Mouse (Mus musculus) intestine, embryonic 15.5 days (tissue): ENCODE data around the gene Myh3. TPM values are rescaled to one million over a fixed set of nuclear protein-coding genes. Genes with fewer than 3 reads are reported as not detected.

Experiments
- ATAC-seq: fragments of 200-750 bp; cut with Nextera tagmentation; 2 replicates; pipeline ENCODE4 v1.8.0; 2017; ENCODE audit warnings: moderate TSS enrichment, moderate library complexity
- H3K27ac ChIP-seq: fragments of 300-500 bp; sonication (generic); 2 replicates; pipeline ENCODE4 v1.5.1; 2015; ENCODE audit warnings: mild to moderate bottlenecking, inconsistent platforms
- H3K27me3 ChIP-seq: fragments of 300-500 bp; sonication (generic); replicated peaks from 2 replicates; pipeline ENCODE4 v1.6.1; 2015; ENCODE audit warnings: inconsistent platforms
- H3K36me3 ChIP-seq: fragments of 300-500 bp; sonication (generic); 2 replicates; pipeline ENCODE4 v1.6.1; 2015; ENCODE audit warnings: inconsistent platforms
- H3K4me1 ChIP-seq: fragments of 300-500 bp; sonication (generic); replicated peaks from 2 replicates; pipeline ENCODE4 v1.6.1; 2015; ENCODE audit warnings: inconsistent platforms
- H3K4me2 ChIP-seq: fragments of 300-500 bp; sonication (generic); replicated peaks from 2 replicates; pipeline ENCODE4 v1.6.1; 2015; ENCODE audit warnings: mild to moderate bottlenecking, inconsistent platforms
- H3K4me3 ChIP-seq: fragments of 300-500 bp; sonication (generic); replicated peaks from 2 replicates; pipeline ENCODE4 v1.5.1; 2015; ENCODE audit warnings: inconsistent platforms
- H3K9ac ChIP-seq: fragments of 300-500 bp; sonication (generic); 2 replicates; pipeline ENCODE4 v1.6.1; 2015; ENCODE audit warnings: inconsistent platforms
- H3K9me3 ChIP-seq: fragments of 300-500 bp; sonication (generic); 2 replicates; pipeline ENCODE4 v1.6.1; 2016; ENCODE audit warnings: inconsistent platforms
- WGBS: fragments of 180-500 bp; shearing (Covaris S2); methylation state at CpG from one replicate; pipeline ENCODE4 v1.1.7; 2015; 5-methylcytosine and 5-hydroxymethylcytosine counted together
- polyA plus RNA-seq: library from polyadenylated mRNA; unstranded; fragments of >200 nt; fragmentation: Nextera tagmentation; extraction: Ambion mirVana; gene quantifications from 2 replicates; pipeline ENCODE4 v1.2.1, GENCODE M21; 2015

Myh3 gene
- polyA plus RNA-seq, 1 experiment from 2014 or later = 1.2 TPM

GRCm38 (mm10) chr11:67049256-67049655, 28.8 kb upstream of the Myh3 start:
- WGBS = 97% methylated on average over 3 of the region's 3 CpGs
- Histone ChIP-seq H3K9ac (no peak overlapping the region), H3K4me2 (no peak overlapping the region), H3K4me3 (no peak overlapping the region), H3K36me3 (no peaks in the 10 kb centered on the region), H3K9me3 (no peaks in the 10 kb centered on the region), H3K27ac (no peak overlapping the region), H3K4me1 (peaks cover 8% of the 10 kb centered on the region; the same call in 1 of the 2 replicates), H3K27me3 (no peaks in the 10 kb centered on the region)
- ATAC-seq = no peak

GRCm38 (mm10) chr11:67051676-67052320, 26.3 kb upstream of the Myh3 start:
- ATAC-seq = peak; percentile 75
- 8% methylated on average over 16 of the region's 16 CpGs for WGBS

GRCm38 (mm10) chr11:67052321-67052952, 25.7 kb upstream of the Myh3 start, which contains the start of the genes Adprm and Sco1:
TSS of gene Adprm (minus strand) at chr11:67052594.
TSS of gene Sco1 (plus strand) at chr11:67052670.
- peak within 1 kb of the TSS; percentile 94 for H3K9ac ChIP-seq
- H3K27ac ChIP-seq = peak within 1 kb of the TSS; percentile 76
- under 1% methylated on average over 50 of the region's 50 CpGs for WGBS
- H3K4me2 ChIP-seq = peak within 1 kb of the TSS; percentile 63
- peaks cover 8% of the 10 kb centered on the region for H3K36me3 ChIP-seq
- H3K27me3 ChIP-seq = no peaks in the 10 kb centered on the region
- peak within 1 kb of the TSS; percentile 99 for H3K4me3 ChIP-seq
- peak; percentile 96 for ATAC-seq
- H3K4me1 ChIP-seq = peaks cover 8% of the 10 kb centered on the region; the same call in 1 of the 2 replicates
- no peaks in the 10 kb centered on the region for H3K9me3 ChIP-seq

More at GRCm38 (mm10) chr11:67051676-67052320, 26.3 kb upstream of the Myh3 start:
- Histone ChIP-seq H3K9me3 (no peaks in the 10 kb centered on the region), H3K36me3 (peaks cover 5% of the 10 kb centered on the region; the same call in 1 of the 2 replicates), H3K4me3 (peak overlapping the region; percentile 99), H3K4me2 (peak overlapping the region; percentile 63), H3K9ac (peak overlapping the region; percentile 94), H3K27ac (peak overlapping the region; percentile 76), H3K27me3 (no peaks in the 10 kb centered on the region), H3K4me1 (peaks cover 8% of the 10 kb centered on the region; the same call in 1 of the 2 replicates)

- no peak overlapping the region for H3K4me3 ChIP-seq
- H3K9me3 ChIP-seq = no peaks in the 10 kb centered on the region
- no peak overlapping the region for H3K4me2 ChIP-seq
- no peak overlapping the region for H3K9ac ChIP-seq
- no peak overlapping the region for H3K27ac ChIP-seq
- ATAC-seq = no peak
- WGBS = 89% methylated on average over 8 of the region's 8 CpGs
- H3K36me3 ChIP-seq = peaks cover 19% of the 10 kb centered on the region
- peaks cover 8% of the 10 kb centered on the region; the same call in 1 of the 2 replicates for H3K4me1 ChIP-seq
- no peaks in the 10 kb centered on the region for H3K27me3 ChIP-seq
Measured at GRCm38 (mm10) chr11:67054754-67055365, 23.2 kb upstream of the Myh3 start.

GRCm38 (mm10) chr11:67061311-67061710, 16.8 kb upstream of the Myh3 start:
- H3K9me3 ChIP-seq = no peaks in the 10 kb centered on the region
- H3K27ac ChIP-seq = no peak overlapping the region
- no peaks in the 10 kb centered on the region for H3K27me3 ChIP-seq
- no peak overlapping the region for H3K4me2 ChIP-seq
- H3K4me3 ChIP-seq = no peak overlapping the region
- no peak overlapping the region for H3K9ac ChIP-seq
- H3K36me3 ChIP-seq = peaks cover 45% of the 10 kb centered on the region
- no peak for ATAC-seq
- H3K4me1 ChIP-seq = no peaks in the 10 kb centered on the region
- WGBS = 90% methylated on average over 2 of the region's 2 CpGs

- Histone ChIP-seq H3K4me3 (no peak overlapping the region), H3K9ac (no peak overlapping the region), H3K9me3 (no peaks in the 10 kb centered on the region), H3K27ac (no peak overlapping the region), H3K4me1 (no peaks in the 10 kb centered on the region), H3K4me2 (no peak overlapping the region), H3K36me3 (peaks cover 36% of the 10 kb centered on the region), H3K27me3 (no peaks in the 10 kb centered on the region)
- ATAC-seq = no peak
- WGBS = 86% methylated on average over 3 of the region's 3 CpGs
Measured at GRCm38 (mm10) chr11:67062726-67063125, 15.4 kb upstream of the Myh3 start.

GRCm38 (mm10) chr11:67067741-67068140, 10.4 kb upstream of the Myh3 start:
- Histone ChIP-seq H3K4me2 (no peak overlapping the region), H3K36me3 (peaks cover 21% of the 10 kb centered on the region; the same call in 1 of the 2 replicates), H3K9ac (no peak overlapping the region), H3K4me1 (no peaks in the 10 kb centered on the region), H3K27ac (no peak overlapping the region), H3K27me3 (no peaks in the 10 kb centered on the region), H3K9me3 (no peaks in the 10 kb centered on the region), H3K4me3 (no peak overlapping the region)
- WGBS = 69% methylated on average over 3 of the region's 3 CpGs
- no peak for ATAC-seq

GRCm38 (mm10) chr11:67072615-67073130, 5.4 kb upstream of the Myh3 start:
- Histone ChIP-seq H3K27me3 (no peaks in the 10 kb centered on the region), H3K27ac (no peak overlapping the region), H3K4me1 (0 out of 2 replicates have a peak, but pooled peaks cover 5% of the 10 kb centered on the region), H3K9me3 (no peaks in the 10 kb centered on the region), H3K4me2 (no peak overlapping the region), H3K9ac (no peak overlapping the region), H3K4me3 (no peak overlapping the region), H3K36me3 (no peaks in the 10 kb centered on the region)
- 78% methylated on average over 15 of the region's 15 CpGs for WGBS
- ATAC-seq = no peak

GRCm38 (mm10) chr11:67075036-67075435, 3.1 kb upstream of the Myh3 start:
- H3K4me3 ChIP-seq = no peak overlapping the region
- ATAC-seq = no peak
- H3K27me3 ChIP-seq = no peaks in the 10 kb centered on the region
- H3K9me3 ChIP-seq = no peaks in the 10 kb centered on the region
- WGBS = 29% methylated on average over 3 of the region's 3 CpGs
- no peaks in the 10 kb centered on the region for H3K36me3 ChIP-seq
- no peak overlapping the region for H3K9ac ChIP-seq
- H3K4me1 ChIP-seq = 0 out of 2 replicates have a peak, but pooled peaks cover 5% of the 10 kb centered on the region
- no peak overlapping the region for H3K27ac ChIP-seq
- H3K4me2 ChIP-seq = no peak overlapping the region

- Histone ChIP-seq H3K4me2 (no peak overlapping the region), H3K9me3 (no peaks in the 10 kb centered on the region), H3K4me3 (no peak overlapping the region), H3K4me1 (0 out of 2 replicates have a peak, but pooled peaks cover 9% of the 10 kb centered on the region), H3K36me3 (no peaks in the 10 kb centered on the region), H3K9ac (no peak overlapping the region), H3K27ac (no peak overlapping the region), H3K27me3 (no peaks in the 10 kb centered on the region)
- ATAC-seq = no peak
- WGBS = 87% methylated on average over 5 of the region's 5 CpGs
Measured at GRCm38 (mm10) chr11:67076781-67077180, 1.3 kb upstream of the Myh3 start.

GRCm38 (mm10) chr11:67077435-67077834, 665 bp upstream of the Myh3 start:
- Histone ChIP-seq H3K9ac (no peak overlapping the region), H3K4me2 (no peak overlapping the region), H3K4me3 (no peak overlapping the region), H3K4me1 (0 out of 2 replicates have a peak, but pooled peaks cover 9% of the 10 kb centered on the region), H3K9me3 (no peaks in the 10 kb centered on the region), H3K36me3 (no peaks in the 10 kb centered on the region), H3K27ac (no peak overlapping the region), H3K27me3 (no peaks in the 10 kb centered on the region)
- 79% methylated on average over 3 of the region's 3 CpGs for WGBS
- ATAC-seq = no peak

- Histone ChIP-seq H3K4me1 (0 out of 2 replicates have a peak, but pooled peaks cover 9% of the 10 kb centered on the region), H3K36me3 (no peaks in the 10 kb centered on the region), H3K4me3 (no peak overlapping the region), H3K4me2 (no peak overlapping the region), H3K9ac (no peak overlapping the region), H3K27ac (no peak overlapping the region), H3K9me3 (no peaks in the 10 kb centered on the region), H3K27me3 (peaks cover 5% of the 10 kb centered on the region)
- no peak for ATAC-seq
- WGBS = 83% methylated on average over 6 of the region's 6 CpGs
Measured at GRCm38 (mm10) chr11:67078888-67079287, 788 bp downstream of the Myh3 start.
